1 mouse cellular context compared by ENCODE assay signal in the genomic region with DNA sequence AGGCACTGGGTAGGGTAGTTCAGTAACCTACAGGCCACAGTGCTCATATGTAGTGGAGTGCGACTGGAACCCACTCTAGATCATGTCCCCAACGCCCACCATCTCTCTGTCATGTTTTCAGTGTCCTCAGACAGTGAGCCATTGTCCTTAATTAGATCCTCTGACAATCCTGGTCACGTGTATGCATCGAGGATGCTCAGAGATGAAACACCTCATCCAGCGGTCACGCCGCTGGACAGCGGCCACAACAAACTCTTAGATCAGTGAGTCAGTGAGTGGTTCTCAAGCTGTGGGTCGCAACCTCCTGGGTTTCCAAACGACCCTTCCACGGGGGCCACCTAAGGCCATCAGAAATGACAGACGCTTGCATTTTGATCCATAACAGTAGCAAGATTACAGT.
TF ChIP-seq lines count a peak whose summit lies in the region.

No protein-coding gene starts in this region.

TF ChIP-seq in CH12.LX, 34 proteins besides CTCF, POLR2A, EP300 and RAD21 (continued from another document):
- TF ChIP-seq BHLHE40 (IDR thresholded peaks at IDR 0.05; ENCODE audit: low read depth, low read length), result peak; percentile 79
- TF ChIP-seq MXI1 (IDR thresholded peaks at IDR 0.05; ENCODE audit: low read depth, low read length), result peak; percentile 69; the same call in 1 of the 2 replicates
- TF ChIP-seq MAX (IDR thresholded peaks at IDR 0.05; ENCODE audit: low read length), result peak; percentile 63; the same call in 1 of the 2 replicates
- 0 out of 2 replicates have a peak, but pooled peaks have one; percentile 26 for TF ChIP-seq CHD1 (IDR thresholded peaks at IDR 0.05; ENCODE audit: low read depth, low read length)
TF ChIP-seq in CH12.LX: peak in this region for 4.
